Mouse (Mus musculus) stomach, embryonic 16.5 days (tissue): Measurements from ENCODE around the gene Fam241b. TPM values are rescaled to one million over a fixed set of nuclear protein-coding genes. Genes with fewer than 3 reads are reported as not detected.

Source experiments
- ATAC-seq: fragments of 200-750 bp; cut with Nextera tagmentation; 2 replicates; pipeline ENCODE4 v1.8.0; 2017; ENCODE audit warnings: moderate number of reproducible peaks, moderate TSS enrichment; ENCODE audit not compliant: insufficient read depth, low FRiP score
- H3K27ac ChIP-seq: fragments of 300-500 bp; sonication (generic); 2 replicates; pipeline ENCODE4 v1.5.1; 2014; ENCODE audit warnings: low read length
- H3K27me3 ChIP-seq: fragments of 300-500 bp; sonication (generic); 2 replicates; pipeline ENCODE4 v1.6.1; 2014; ENCODE audit warnings: low read length, control low read depth, mixed read lengths; ENCODE audit not compliant: control insufficient read depth, insufficient read depth
- H3K36me3 ChIP-seq: fragments of 300-500 bp; sonication (generic); 2 replicates; pipeline ENCODE4 v1.6.1; 2014; ENCODE audit warnings: low read length; ENCODE audit not compliant: control insufficient read depth, insufficient read depth
- H3K4me1 ChIP-seq: fragments of 300-500 bp; sonication (generic); 2 replicates; pipeline ENCODE4 v1.6.1; 2014; ENCODE audit warnings: low read length, control low read depth, mixed read lengths; ENCODE audit not compliant: control insufficient read depth, insufficient read depth
- H3K4me2 ChIP-seq: fragments of 300-500 bp; sonication (generic); 2 replicates; pipeline ENCODE4 v1.6.1; 2014; ENCODE audit warnings: low read depth, low read length, mixed read lengths
- H3K4me3 ChIP-seq: fragments of 300-500 bp; sonication (generic); replicated peaks from 2 replicates; pipeline ENCODE4 v1.5.1; 2014; ENCODE audit warnings: mild to moderate bottlenecking, low read length
- H3K9ac ChIP-seq: fragments of 300-500 bp; sonication (generic); 2 replicates; pipeline ENCODE4 v1.6.1; 2014; ENCODE audit warnings: low read length
- H3K9me3 ChIP-seq: fragments of 300-500 bp; sonication (generic); replicated peaks from 2 replicates; pipeline ENCODE4 v1.6.1; 2016; ENCODE audit warnings: low read length, control low read depth; ENCODE audit not compliant: control insufficient read depth
- WGBS: fragments of 180-500 bp; shearing (Covaris S2); extraction: QIAGEN DNeasy Blood & Tissue Kit; methylation state at CpG from one replicate; pipeline ENCODE4 v1.1.7; 2014; 5-methylcytosine and 5-hydroxymethylcytosine counted together
- polyA plus RNA-seq: library from polyadenylated mRNA; unstranded; fragments of >200 nt; fragmentation: Nextera tagmentation; extraction: Ambion mirVana; gene quantifications from 2 replicates; pipeline ENCODE4 v1.2.1, GENCODE M21; 2015

The Fam241b gene
- polyA plus RNA-seq, 1 experiment from 2014 or later = 18.0 TPM

DNA sequence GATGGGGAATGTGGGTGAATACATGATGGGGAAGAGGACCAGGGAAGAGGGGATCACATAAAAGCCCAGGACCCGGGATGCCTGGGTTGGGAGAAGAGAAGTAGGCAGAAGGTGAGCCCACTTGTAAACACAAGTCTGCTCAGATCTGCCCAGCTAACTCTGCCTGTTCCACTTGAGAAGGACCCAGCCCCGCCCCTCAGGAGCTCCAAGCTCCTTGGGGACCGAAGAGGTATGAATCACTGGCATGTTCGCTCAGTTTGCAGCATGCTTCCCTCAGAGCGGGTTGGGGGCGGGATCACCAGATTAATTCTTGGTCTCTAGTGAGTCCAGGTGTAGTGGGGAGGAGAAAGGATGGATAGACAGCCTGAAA lies 32.5 kb downstream of the Fam241b start:
- H3K27ac ChIP-seq = no peak overlapping the region
- ATAC-seq = no peak
- H3K4me2 ChIP-seq = peak overlapping the region; percentile 82
- WGBS = 35% methylated on average over 6 of the region's 6 CpGs
- H3K27me3 ChIP-seq = peaks cover 3% of the 10 kb centered on the region; the same call in 1 of the 2 replicates
- peak overlapping the region; percentile 68 for H3K4me3 ChIP-seq
- H3K9ac ChIP-seq = peak overlapping the region; percentile 84
- 0 out of 2 replicates have a peak, but pooled peaks cover 4% of the 10 kb centered on the region for H3K4me1 ChIP-seq
- no peaks in the 10 kb centered on the region for H3K36me3 ChIP-seq
- H3K9me3 ChIP-seq = no peaks in the 10 kb centered on the region

DNA sequence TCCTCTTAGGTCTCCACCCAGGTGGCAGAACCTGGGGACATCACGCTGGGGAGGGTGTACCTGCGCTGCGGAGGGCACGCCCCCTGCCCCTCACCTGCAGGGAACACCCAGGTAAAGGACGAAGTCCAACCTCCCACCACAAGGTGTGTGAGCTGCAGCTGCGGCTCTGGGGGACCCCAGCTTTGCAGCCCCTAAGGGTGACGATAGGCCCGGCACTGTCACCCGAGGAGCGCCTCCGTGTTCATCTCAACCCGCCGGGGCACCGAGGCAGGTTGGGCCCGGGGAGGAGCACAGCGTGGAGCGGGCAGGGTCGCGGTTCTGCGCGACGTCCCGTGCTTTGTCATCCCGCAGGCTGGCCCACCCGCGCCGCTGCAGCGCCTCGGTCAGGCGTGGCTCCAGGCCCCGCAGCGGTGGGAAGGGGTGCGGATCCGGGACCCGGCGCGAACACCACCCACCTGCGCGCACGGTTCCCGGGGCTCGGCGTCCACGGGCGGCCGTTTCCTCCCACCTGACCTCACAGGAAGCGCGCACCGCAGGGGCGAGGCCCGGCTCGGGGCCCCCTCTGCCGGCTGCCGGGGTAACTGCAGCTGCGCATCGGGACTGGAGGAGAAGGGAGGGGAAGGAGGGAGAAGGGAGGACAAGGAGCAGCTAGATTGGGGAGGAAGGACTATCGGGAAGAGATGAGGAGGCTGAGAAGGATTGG lies 33.1 kb downstream of the Fam241b start:
- Histone ChIP-seq H3K9me3 (no peaks in the 10 kb centered on the region), H3K4me3 (peak overlapping the region; percentile 68), H3K4me2 (peak overlapping the region; percentile 82), H3K27me3 (peaks cover 3% of the 10 kb centered on the region; the same call in 1 of the 2 replicates), H3K9ac (peak overlapping the region; percentile 84), H3K36me3 (no peaks in the 10 kb centered on the region), H3K4me1 (0 out of 2 replicates have a peak, but pooled peaks cover 4% of the 10 kb centered on the region), H3K27ac (no peak overlapping the region)
- peak; percentile 82 for ATAC-seq
- WGBS = 1% methylated on average over 57 of the region's 57 CpGs

DNA sequence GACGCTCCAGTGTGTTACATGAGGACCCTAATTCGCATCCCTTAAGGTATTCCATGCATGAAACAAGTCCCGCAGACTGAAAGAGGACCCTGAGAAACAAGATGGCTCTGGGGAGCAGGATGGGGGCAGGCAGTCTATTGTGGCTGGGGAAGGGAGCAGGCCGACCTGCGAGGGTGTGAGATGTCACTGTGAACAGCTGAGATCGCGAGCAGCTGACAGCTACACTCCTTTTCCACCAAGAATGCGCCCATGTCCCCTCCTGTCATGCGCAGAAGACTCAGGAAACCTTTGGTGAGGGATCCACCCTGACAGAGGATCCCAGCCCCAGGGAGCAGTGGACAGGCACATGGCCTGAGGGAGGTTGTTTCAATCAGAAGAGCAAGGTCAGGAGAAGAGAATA lies 36.7 kb downstream of the Fam241b start:
- H3K4me2 ChIP-seq = no peak overlapping the region
- no peaks in the 10 kb centered on the region for H3K36me3 ChIP-seq
- 73% methylated on average over 9 of the region's 9 CpGs for WGBS
- no peaks in the 10 kb centered on the region for H3K9me3 ChIP-seq
- no peak overlapping the region for H3K4me3 ChIP-seq
- no peak overlapping the region for H3K27ac ChIP-seq
- H3K9ac ChIP-seq = no peak overlapping the region
- H3K27me3 ChIP-seq = peaks cover 10% of the 10 kb centered on the region; the same call in 1 of the 2 replicates
- ATAC-seq = no peak
- 0 out of 2 replicates have a peak, but pooled peaks cover 4% of the 10 kb centered on the region for H3K4me1 ChIP-seq

DNA sequence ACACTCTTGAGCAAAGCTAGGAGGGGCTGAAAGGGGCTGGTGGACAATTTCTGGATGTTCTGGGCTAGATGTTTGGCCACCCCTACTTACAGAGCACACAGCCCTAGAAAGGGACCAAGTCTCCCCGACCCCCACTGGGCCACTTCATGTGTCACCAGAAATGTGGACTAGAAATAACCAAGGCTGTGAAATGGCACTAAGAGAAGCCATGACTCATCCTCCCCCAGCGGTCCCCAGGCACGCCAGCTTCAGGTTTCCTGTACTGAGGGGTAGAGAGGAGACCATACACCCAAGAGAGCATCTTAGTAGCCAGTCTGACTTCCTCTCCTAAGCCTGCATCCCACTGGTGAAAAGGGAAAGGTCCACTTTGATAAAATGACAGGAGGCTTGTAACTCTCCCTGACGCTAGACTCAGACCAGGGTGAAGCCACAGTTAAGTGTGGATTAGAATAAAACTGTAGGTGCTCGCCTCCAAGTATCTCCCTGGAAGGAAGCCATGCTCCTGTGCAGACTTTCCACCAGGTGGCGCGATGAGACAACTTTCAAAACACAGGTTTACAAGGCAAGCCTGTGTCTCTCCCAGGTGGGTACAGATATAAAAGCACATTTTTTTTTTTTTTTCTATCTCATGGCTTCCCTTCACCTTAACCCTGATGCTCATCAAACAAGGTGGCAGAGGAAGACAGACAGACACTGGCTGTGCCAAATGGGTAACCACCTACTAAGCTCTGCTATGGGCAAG lies 38.7 kb downstream of the Fam241b start:
- Histone ChIP-seq H3K27ac (no peak overlapping the region), H3K9me3 (no peaks in the 10 kb centered on the region), H3K4me3 (no peak overlapping the region), H3K9ac (no peak overlapping the region), H3K4me1 (no peaks in the 10 kb centered on the region), H3K36me3 (no peaks in the 10 kb centered on the region), H3K27me3 (peaks cover 10% of the 10 kb centered on the region; the same call in 1 of the 2 replicates), H3K4me2 (no peak overlapping the region)
- no peak for ATAC-seq
- 24% methylated on average over 7 of the region's 7 CpGs for WGBS

DNA sequence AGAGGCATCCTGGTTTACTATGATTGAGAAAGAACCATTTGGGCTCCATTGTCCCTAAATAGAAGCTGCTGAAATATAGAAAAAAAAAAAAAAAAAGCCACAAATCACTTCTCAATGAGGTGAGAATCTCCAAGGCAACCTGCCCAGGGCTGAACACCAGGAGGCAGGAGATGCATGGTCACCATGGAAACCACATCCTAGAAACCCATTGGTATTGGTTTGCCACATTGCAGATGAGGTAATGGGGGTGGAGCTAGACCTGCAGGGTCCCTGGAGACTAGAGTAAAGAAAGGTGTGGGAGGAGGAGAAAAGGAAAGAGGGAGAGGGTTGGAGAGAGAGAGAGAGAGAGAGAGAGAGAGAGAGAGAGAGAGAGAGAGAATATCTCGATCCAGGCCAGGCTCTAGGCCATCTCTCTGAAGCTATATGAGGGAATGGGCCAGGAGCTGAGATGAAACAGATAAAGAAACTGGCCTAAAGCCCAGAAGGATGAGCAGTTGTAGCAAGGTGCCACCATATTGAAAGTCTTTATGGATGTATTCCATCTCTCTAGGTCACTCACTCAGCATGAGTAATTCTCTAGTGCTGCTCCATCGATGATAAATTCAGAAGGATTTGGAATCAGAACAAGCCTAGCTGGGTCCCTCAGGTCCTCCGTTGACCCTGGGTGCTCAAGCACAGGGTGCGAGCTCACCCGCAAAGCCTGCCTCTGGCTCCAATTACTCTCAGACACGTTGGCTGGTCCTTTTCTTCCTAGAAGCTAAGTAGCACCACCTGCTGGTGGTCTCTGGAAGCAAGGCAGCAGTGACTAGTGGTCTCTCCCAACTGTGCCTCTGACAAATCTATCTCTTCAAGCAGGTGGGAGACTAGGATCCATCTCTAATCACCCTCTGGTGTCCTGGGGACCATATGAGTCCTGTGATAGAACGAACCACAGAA lies 41.9 kb downstream of the Fam241b start:
- peak; percentile 43; the same call in 1 of the 2 replicates for ATAC-seq
- H3K9ac ChIP-seq = no peak overlapping the region
- H3K27ac ChIP-seq = no peak overlapping the region
- no peaks in the 10 kb centered on the region for H3K9me3 ChIP-seq
- H3K4me3 ChIP-seq = no peak overlapping the region
- 0 out of 2 replicates have a peak, but pooled peaks cover 7% of the 10 kb centered on the region for H3K27me3 ChIP-seq
- H3K36me3 ChIP-seq = no peaks in the 10 kb centered on the region
- no peaks in the 10 kb centered on the region for H3K4me1 ChIP-seq
- WGBS = 13% methylated on average over 7 of the region's 7 CpGs
- H3K4me2 ChIP-seq = no peak overlapping the region

DNA sequence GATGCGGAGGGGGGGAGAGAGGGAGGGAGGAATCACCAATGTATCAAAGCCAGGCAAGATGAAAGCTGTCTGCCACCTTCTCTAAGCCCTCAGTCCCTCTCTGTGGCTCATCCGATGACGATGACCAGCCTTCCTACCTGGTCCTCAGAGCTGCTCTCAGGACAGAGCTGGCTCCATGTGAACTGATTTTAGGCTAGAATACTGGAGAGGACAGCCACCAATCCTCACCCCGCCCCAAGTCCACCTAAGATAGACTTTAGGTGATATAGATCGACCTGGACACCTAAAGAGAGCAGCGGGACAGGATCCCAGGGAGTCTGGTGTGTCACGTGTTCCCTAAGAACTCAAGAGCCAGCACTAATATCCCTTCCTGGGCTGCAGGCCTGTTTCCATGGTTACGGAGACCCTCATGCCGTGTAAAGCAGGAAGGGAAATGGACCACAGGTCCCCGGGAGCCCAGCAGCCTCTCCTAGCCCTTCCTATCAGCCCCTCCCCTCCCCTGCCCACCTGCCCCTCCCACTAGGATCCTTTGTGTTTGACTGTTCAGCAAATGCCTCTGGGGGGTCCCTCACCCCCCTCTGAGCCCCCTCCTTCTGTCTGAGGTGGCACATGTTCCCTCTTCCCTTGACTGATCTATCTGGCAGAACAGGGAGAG lies 43.8 kb downstream of the Fam241b start:
- no peaks in the 10 kb centered on the region for H3K36me3 ChIP-seq
- ATAC-seq = no peak
- no peak overlapping the region for H3K9ac ChIP-seq
- H3K9me3 ChIP-seq = no peaks in the 10 kb centered on the region
- H3K4me2 ChIP-seq = no peak overlapping the region
- no peak overlapping the region for H3K4me3 ChIP-seq
- WGBS = 50% methylated on average over 10 of the region's 10 CpGs
- no peaks in the 10 kb centered on the region for H3K4me1 ChIP-seq
- 0 out of 2 replicates have a peak, but pooled peaks cover 5% of the 10 kb centered on the region for H3K27me3 ChIP-seq
- no peak overlapping the region for H3K27ac ChIP-seq

DNA sequence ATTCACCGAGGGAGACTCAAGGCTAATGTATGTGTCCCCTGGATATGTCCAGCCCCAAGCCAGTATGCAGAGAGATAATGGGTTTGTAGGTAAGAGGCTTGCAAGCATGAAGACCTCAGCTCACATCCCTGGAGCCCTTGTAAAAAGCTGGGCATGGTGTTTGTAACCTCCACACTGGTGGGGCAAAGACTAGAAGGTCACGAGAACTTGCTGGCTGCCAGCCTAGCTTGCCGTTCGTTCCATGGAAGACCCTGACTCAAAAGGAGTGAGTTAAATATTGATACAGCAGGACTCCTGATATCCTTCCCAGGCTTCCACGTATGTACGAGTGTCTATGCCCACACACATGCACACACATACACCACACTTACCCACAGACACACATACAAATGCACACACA lies 49.3 kb downstream of the Fam241b start:
- Histone ChIP-seq H3K27ac (no peak overlapping the region), H3K4me2 (no peak overlapping the region), H3K4me1 (no peaks in the 10 kb centered on the region), H3K4me3 (no peak overlapping the region), H3K27me3 (no peaks in the 10 kb centered on the region), H3K9ac (no peak overlapping the region), H3K36me3 (no peaks in the 10 kb centered on the region), H3K9me3 (no peaks in the 10 kb centered on the region; the same call in 1 of the 2 replicates)
- WGBS = 81% methylated on average over 6 of the region's 6 CpGs
- no peak; the same call in 1 of the 2 replicates for ATAC-seq

DNA sequence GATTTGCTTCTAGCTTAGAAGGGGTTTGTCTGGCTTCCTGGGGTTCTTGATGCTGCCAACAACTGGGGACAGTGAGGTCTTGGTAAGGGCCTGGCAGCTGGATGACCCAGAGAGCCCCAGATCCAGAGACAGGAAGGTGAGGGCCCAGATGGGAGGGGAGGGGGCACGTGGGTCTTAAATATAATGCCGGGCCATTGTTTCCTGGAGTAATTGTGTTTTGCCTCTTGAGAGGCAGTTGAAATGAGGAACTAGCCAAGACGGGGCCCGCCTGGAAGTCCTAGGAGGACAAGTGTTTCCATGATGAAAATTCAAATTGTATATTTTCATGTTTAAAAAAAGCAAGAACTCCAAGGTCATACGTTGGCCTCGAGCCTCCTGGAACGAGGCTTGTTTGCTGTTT lies 49.8 kb downstream of the Fam241b start:
- Histone ChIP-seq H3K4me1 (no peaks in the 10 kb centered on the region), H3K36me3 (no peaks in the 10 kb centered on the region), H3K4me2 (no peak overlapping the region), H3K9me3 (no peaks in the 10 kb centered on the region; the same call in 1 of the 2 replicates), H3K27ac (no peak overlapping the region), H3K27me3 (no peaks in the 10 kb centered on the region), H3K4me3 (no peak overlapping the region), H3K9ac (no peak overlapping the region)
- ATAC-seq = no peak
- 71% methylated on average over 7 of the region's 7 CpGs for WGBS
